Mouse (Mus musculus): ENCODE measurements around the gene Papss1.

Papss1 gene

DNA sequence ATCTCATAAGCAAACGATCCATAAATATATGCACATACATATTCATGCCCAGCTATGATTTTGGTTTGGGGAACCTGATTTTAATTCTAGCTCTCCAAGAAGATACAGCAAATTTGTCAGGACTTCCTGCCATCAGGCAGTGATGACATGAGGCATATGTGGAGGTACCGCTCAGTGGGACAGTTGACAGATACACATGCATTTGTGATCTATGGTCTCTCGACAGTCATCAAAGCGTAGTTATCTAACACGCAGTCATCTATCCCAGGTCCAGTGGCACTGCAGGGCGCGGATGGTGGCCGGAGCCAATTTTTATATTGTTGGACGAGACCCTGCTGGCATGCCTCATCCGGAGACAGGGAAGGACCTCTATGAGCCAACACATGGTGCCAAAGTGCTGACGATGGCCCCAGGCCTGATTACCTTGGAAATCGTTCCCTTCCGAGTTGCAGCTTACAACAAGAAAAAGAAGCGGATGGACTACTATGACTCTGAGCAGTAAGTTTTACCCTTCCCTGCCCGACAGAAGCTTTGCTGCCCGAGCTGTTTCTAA lies 66.8 kb downstream of the Papss1 start:
- DNase-seq (ENCODE audit: low read depth in 1 of 2, low spot score in 2 of 2): no peak

DNA sequence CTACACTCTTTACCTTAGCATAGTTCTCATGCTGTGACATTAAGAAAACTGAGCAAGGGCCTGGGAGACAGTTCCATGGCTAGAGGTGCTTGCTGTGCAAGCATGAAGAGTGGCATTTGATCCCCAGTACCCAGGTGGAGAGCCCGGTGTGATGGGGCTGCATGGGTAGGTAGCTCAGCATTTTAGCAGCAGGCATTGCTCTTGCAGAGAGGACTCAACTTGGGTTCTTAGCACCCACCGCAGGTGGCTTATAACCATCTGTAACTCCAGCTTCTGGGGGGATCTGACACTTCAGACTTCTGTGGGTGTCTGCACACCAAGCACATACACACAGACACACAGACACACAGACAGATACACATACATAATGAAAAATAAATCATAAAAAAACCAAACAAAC lies 69.5 kb downstream of the Papss1 start:
- no peak for DNase-seq (ENCODE audit: low read depth in 1 of 2, low spot score in 2 of 2)

DNA sequence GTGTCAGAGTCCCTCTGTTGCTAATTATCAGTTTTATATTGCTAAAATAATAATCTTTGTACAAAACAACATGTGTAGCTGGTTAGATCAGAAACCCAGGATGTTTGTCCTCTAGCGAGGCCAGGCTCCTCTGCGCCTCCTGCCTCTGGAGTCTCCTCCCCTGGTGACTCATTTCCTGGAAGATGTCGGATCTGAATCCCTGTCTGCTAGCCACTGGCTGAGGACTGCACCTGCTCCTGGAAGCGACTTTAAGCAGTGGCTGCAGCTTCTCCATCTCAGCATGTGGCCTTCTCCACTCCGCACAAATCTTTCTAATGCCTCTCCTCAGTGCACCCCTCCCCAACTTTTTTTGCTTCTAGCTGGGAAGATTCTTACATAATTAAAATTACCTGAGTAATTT lies 71.6 kb downstream of the Papss1 start:
- no peak for DNase-seq (ENCODE audit: low read depth in 1 of 2, low spot score in 2 of 2)

DNA sequence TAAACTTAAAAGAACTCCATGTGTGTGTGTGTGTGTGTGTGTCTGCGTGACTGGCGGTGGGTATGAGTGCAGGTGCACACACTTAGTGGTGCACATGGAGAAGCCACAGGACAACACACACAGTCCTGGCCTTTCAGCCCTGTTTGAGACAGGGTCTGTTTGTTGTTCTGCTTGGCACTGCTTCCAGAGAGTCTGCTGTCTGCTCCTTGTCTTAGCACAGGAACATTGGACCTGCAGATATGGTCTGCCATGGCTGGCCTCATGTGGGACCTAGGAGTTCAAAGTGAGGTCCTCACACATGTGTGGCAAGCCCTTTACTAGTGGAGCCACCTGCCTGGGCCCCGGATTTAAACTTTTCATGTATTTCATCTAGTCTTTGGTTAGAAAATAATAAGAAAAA lies 72.4 kb downstream of the Papss1 start:
- DNase-seq (ENCODE audit: low read depth in 1 of 2, low spot score in 2 of 2): no peak

DNA sequence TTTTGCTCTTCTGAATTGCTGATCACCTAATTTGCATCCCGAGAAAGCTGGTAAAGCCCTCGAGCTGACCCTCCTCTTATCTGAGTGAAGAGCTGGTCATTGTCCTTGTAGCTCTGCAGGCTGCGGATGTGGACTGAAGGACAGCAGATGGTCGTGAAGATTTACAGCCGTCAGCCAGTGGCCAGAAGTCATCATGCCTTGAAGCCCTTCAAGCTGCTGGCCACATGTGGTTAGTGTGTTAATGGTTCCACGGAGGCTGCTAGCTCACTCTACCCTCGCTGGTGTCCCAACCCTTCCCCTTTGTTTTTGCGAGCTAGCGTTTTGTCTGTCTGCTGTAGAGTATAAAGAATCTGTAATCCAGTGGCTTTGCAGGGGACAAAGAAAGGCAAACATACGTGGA lies 73.1 kb downstream of the Papss1 start:
- DNase-seq (ENCODE audit: low read depth in 1 of 2, low spot score in 2 of 2): no peak

DNA sequence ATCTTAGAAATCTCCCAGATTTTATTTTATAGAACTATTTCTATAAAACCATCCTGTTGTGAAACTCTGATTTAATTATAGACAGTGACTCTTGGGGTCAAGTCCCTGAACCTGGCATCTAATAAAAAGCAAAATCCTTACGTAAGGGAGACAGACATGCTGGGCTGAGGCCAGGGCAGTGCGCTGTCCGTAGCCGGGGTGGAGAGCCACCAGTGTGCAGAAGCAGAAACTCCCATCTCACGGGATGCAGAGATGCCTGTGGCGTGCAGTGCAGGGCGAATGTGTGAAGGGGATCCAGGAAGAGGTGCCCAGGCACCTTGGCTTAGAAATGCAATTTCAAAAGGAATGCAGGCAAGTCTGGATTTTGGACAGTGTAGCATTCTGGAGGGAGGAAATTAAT lies 73.6 kb downstream of the Papss1 start:
- DNase-seq (ENCODE audit: low read depth in 1 of 2, low spot score in 2 of 2): no peak

DNA sequence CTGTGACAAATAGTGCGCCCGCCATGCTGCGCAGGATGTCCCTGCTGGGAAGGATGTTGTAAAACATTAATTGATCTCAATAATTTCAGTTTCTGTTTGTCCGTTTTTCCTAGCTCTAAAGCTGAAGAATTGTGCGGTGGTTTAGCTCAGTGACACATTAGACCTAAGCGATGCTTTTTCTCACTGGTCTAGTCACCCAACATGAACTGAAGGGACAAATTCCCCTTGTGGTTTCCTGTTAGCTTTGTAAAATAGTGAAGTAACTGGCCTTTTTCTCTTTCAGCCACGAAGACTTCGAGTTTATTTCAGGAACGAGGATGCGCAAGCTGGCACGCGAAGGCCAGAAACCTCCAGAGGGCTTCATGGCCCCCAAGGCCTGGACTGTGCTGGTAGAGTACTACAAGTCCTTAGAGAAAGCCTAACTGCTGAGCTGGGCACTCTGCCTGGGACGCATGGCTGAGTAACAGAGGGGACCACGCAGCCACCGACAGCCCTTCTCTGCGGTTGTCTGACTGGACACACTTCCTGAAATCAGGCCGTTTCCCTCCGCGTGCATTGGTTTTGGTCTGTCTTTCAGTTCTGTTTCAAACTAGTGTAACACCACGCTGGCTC lies 78.2 kb downstream of the Papss1 start:
- peak; percentile 57 to 75 for DNase-seq (ENCODE audit: low read depth in 1 of 2, low spot score in 2 of 2)

DNA sequence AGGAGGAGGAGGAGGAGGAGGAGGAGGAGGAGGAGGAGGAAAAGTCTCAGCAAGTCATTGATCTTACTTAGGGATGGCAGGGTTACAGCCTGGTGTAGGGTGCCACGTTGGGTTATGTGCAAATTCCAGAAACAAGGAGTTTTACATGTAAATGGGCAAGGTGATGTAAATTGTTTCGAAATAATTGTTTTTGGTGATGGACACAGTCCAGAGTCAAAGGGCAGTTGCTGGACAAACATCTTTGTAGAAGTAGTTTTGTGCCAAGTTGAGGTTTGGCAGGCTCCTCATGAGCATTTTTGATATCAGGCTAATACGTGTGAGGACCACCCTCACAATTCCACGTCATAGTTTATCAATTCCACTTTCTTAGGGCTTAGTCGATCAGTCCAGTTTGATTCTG lies 80.6 kb downstream of the Papss1 start:
- no peak for DNase-seq (ENCODE audit: low read depth in 1 of 2, low spot score in 2 of 2)

DNA sequence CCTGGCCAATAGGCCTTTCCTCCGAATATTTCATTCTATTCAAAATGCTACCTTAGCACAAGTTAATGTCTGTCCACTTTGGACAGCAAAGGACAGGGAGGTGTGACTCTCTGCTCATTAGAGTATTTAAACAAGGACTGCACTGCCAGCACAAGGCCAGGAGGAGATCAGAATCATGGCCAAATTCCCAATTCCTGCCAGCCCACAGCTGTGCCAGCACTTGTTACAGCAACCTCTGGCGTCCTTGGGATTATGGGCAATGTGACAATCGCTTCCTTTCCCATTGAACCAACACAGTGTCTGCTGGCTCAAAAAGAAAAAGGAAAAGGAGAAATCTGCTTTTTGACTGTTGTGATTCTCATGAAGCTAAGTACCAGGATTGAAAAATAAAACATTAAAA lies 89.8 kb downstream of the Papss1 start:
- no peak for DNase-seq (ENCODE audit: low read depth in 1 of 2, low spot score in 2 of 2)

DNA sequence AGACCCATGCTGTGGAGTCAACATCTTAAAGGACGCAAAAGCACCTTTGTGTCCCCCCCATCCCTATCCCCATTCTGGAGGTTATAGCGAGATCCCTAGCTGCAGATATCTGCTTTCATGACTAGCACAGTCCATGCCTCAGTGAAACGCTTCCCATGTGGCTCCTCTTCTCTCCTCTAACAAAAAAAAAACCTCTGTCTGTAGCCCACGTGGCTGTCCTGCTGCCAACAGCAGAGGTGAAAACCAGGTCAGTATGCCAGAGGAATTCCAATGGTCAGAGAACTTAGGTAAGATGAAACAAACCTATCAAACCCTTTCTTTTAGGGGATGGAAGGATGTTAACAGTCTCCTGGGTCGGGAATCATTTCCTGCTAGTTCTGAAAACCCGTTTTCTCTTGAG lies 91.5 kb downstream of the Papss1 start:
- no peak for DNase-seq (ENCODE audit: low read depth in 1 of 2, low spot score in 2 of 2)

DNA sequence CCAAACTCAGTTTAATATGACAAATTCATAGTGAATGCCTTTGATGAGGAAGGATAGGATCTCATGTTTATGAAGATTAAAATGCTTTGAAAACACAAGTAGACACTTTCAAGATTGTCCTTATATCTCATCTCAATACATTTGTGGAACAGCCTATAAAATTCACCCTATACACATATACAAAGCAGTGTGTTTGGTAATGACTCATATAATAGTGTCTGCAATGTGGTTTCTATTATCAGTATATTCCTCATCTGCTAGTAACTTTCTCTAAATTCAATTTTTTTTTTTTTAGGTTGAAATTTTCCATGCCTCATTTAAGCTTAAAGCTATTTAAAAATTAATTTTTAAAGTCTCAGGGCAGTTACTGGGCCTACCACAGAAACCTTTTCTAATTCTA lies 95.6 kb downstream of the Papss1 start:
- no peak for DNase-seq (ENCODE audit: low read depth in 1 of 2, low spot score in 2 of 2)

DNA sequence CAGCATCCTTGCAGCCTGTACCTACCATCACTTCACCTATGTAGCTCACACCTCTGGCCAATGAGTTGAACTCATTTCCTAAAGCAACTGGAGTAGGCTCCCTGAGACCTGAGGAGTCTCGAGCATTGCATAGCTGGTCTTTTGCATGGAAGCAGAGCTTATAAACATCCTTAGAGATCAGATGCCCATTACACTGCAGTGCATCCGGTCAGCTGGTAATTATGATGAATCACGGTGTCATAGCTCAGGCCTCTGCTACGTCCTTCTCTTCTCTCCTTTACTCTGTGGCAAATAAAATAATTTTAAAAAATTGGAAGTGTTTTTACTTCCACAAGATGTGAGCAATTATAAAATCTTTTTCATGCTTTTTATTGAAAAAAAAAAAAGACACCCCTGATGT lies 96.1 kb downstream of the Papss1 start:
- no peak for DNase-seq (ENCODE audit: low read depth in 1 of 2, low spot score in 2 of 2)

DNA sequence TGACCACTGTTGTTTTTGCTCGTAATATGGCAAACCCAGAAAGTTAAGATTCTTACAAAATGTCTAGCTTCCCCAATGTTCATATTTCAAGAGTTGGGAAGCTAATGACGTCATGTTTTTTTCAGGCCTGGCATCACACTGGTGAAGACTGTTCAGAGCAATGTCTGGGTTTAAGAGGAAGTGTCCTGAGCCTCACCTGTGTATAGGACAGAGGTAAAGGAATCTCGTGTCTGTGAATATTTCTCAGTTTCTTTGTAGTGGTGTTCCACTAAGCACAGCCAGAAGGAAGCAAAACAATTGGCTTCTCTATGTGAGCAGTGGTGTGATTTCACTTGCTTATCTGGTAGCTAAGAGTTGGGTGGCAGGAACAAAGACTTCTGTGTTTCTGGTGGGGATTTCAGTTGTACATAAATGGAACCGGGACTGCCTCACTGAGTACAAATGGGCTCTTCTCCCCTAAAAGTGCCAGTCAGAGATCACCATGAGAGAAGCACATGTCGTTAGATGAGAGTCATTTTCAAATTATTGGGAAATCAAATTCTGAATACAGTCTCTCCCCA lies 98.1 kb downstream of the Papss1 start:
- no peak for DNase-seq (ENCODE audit: low read depth in 1 of 2, low spot score in 2 of 2)

DNA sequence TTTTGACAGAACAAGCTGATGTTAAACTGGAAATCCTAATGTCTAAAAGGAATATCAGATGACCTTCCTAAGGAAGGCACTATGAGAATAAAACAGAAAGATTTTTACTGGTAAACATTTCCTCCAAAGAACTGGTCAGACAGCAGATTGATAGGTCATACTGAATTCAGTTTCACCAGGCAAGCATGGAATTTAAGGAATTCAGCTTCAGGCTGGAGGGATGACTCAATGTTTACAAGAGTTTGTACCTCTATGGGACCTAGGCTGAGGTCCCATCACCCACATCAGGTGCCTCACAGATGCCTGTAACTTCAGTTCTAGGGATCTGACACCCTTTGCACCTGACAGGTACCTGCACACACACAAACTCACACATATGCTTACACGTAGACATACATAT lies 105.3 kb downstream of the Papss1 start:
- DNase-seq (ENCODE audit: low read depth in 1 of 2, low spot score in 2 of 2): no peak

DNA sequence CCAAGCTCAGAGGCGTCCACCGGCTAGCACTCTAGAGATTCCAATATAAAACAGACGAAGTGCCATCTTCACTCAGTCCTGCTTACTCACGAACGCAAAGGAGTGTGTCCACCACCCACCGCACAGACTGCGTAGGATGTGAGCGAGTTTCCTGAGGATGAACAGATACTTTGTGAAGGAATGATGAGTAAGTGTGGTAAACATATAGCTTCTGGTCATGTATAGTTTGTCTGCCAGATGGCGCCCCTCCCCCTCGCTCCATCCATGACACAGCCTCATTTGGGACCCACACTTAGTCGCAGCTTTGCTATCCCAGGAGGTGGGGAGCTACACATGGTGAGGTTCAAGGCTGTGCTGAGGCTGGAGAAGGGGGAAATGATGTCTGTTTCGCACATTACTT lies 121.5 kb downstream of the Papss1 start:
- DNase-seq (ENCODE audit: low read depth in 1 of 2, low spot score in 2 of 2): no peak

DNA sequence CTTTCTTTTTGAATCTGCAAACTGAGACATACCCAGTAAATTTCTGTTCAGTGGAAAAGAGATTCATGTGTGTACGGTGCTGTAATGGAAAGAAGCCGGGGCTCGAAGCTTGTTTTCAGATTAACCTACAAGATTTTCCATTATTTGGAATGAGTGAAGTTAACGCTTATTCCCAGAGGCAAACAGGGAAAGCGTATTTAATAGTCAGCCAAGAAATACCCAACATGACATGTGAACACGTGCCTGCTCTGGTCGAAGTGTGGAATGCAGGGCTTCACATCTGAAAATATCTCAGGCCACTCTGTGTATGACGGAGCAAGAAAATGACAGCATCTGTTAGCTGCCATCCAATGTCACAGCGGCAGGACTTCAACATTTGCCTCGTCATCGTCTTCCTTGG lies 125.4 kb downstream of the Papss1 start:
- no peak for DNase-seq (ENCODE audit: low read depth in 1 of 2, low spot score in 2 of 2)

DNA sequence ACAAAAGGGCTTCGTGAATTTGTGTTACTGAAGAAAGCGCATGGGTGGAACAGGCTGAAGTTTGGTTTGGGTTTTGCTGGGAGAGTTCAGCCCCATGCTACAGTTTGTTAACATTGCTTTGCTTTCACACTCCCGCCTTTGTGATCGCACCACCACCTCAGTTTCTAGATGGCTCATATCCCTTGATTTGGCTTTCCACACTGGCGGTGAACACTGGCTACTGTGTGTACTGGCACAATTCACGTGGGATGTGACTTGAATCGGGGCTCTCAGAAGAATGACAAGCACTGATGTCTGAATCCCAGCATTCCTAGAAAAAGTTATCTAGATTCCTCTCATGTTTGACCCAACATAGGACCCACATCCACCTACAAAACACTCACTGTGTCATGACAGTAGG lies 126.0 kb downstream of the Papss1 start:
- no peak for DNase-seq (ENCODE audit: low read depth in 1 of 2, low spot score in 2 of 2)

DNA sequence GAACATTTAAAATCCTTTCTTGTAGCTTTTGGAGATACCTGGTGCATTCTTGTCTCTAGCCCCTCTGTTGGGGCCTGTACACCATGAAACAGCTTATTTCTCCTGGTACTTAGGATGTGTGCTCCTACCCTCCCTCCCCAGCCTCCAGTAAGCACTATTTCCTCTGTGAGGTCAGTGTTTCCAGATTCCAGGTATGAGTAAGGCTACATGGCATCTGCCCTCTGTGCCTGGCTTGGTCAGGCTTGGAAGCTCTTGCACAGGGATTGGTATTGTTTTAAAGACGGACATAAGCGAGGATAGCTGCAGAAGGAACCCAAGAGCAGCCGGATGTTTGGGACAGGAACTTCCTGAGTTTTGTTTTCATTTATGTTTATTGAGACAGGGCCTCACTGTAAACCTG lies 126.6 kb downstream of the Papss1 start:
- no peak for DNase-seq (ENCODE audit: low read depth in 1 of 2, low spot score in 2 of 2)
